Mouse (Mus musculus) neural tube, embryonic 15.5 days (tissue): Measurements from ENCODE around the gene Slc4a2. TPM values are rescaled to one million over a fixed set of nuclear protein-coding genes. Genes with fewer than 3 reads are reported as not detected.

ENCODE experiments used
- ATAC-seq: fragments of 200-750 bp; cut with Nextera tagmentation; 2 replicates; pipeline ENCODE4 v1.8.0; 2017; ENCODE audit warnings: mild to moderate bottlenecking, moderate TSS enrichment, moderate library complexity; ENCODE audit not compliant: low FRiP score
- H3K27ac ChIP-seq: fragments of 300-500 bp; sonication (generic); replicated peaks from 2 replicates; pipeline ENCODE4 v1.5.1; 2015; ENCODE audit warnings: mild to moderate bottlenecking, inconsistent platforms
- H3K27me3 ChIP-seq: fragments of 300-500 bp; sonication (generic); replicated peaks from 2 replicates; pipeline ENCODE4 v1.6.1; 2015; ENCODE audit warnings: inconsistent platforms
- H3K36me3 ChIP-seq: fragments of 300-500 bp; sonication (generic); 2 replicates; pipeline ENCODE4 v1.6.1; 2015; ENCODE audit warnings: inconsistent platforms
- H3K4me1 ChIP-seq: fragments of 300-500 bp; sonication (generic); 2 replicates; pipeline ENCODE4 v1.6.1; 2015; ENCODE audit warnings: inconsistent platforms
- H3K4me2 ChIP-seq: fragments of 300-500 bp; sonication (generic); 2 replicates; pipeline ENCODE4 v1.6.1; 2015; ENCODE audit warnings: inconsistent platforms, mild to moderate bottlenecking, moderate library complexity
- H3K4me3 ChIP-seq: fragments of 300-500 bp; sonication (generic); replicated peaks from 2 replicates; pipeline ENCODE4 v1.5.1; 2015; ENCODE audit warnings: mild to moderate bottlenecking, inconsistent platforms
- H3K9ac ChIP-seq: fragments of 300-500 bp; sonication (generic); replicated peaks from 2 replicates; pipeline ENCODE4 v1.6.1; 2015; ENCODE audit warnings: mild to moderate bottlenecking, inconsistent platforms
- H3K9me3 ChIP-seq: fragments of 300-500 bp; sonication (generic); replicated peaks from 2 replicates; pipeline ENCODE4 v1.6.1; 2016; ENCODE audit warnings: inconsistent platforms
- WGBS: fragments of 180-500 bp; shearing (Covaris S2); methylation state at CpG from one replicate; pipeline ENCODE4 v1.1.7; 2015; ENCODE audit warnings: mixed read lengths; 5-methylcytosine and 5-hydroxymethylcytosine counted together
- polyA plus RNA-seq: library from polyadenylated mRNA; unstranded; fragments of >200 nt; fragmentation: Nextera tagmentation; extraction: Ambion mirVana; gene quantifications from 2 replicates; pipeline ENCODE4 v1.2.1, GENCODE M21; 2015

The Slc4a2 gene
- polyA plus RNA-seq, 1 experiment from 2014 or later: 15.3 TPM

DNA sequence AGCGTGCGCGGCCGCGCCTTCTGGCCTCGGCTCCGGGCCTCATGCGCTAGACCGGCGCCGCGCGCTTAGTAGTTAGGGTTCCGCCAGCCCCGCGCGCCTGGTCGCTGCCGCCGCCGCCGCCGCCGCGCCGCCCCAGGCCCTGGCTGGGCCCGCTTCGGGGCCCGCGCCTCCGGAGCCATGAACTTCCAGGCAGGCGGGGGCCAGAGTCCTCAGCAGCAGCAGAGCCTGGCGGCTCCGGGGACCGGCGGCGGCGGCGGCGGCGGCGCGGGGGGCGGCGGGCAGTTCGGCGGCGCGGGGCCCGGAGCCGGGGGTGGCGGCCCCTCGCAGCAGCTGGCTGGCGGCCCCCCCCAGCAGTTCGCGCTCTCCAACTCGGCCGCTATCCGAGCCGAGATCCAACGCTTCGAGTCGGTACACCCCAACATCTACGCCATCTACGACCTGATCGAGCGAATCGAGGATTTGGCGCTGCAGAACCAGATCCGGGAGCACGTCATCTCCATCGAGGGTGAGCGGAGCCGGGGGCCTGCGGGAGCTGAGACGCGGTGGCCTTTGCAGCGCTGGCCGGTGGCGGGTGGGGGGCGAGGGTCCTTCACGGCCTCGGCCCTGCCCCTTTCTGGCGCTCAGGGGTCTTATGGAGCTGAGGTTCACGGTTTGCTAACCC lies 28.5 kb downstream of the Slc4a2 start, which contains the start of gene Agap3:
TSS of gene Agap3 (plus strand) at position 148 of the 661 bp plus-strand sequence.
- H3K4me2 ChIP-seq: peak within 1 kb of the TSS; percentile 91
- H3K4me3 ChIP-seq: peak within 1 kb of the TSS; percentile 85
- peak within 1 kb of the TSS; percentile 93 for H3K27ac ChIP-seq
- peaks cover 62% of the 10 kb centered on the region for H3K4me1 ChIP-seq
- H3K36me3 ChIP-seq: no peaks in the 10 kb centered on the region
- ATAC-seq: peak; percentile 14
- no peaks in the 10 kb centered on the region for H3K9me3 ChIP-seq
- H3K9ac ChIP-seq: peak within 1 kb of the TSS; percentile 85
- WGBS: under 1% methylated on average over 44 of the region's 85 CpGs
- 0 out of 2 replicates have a peak, but pooled peaks cover 3% of the 10 kb centered on the region for H3K27me3 ChIP-seq

DNA sequence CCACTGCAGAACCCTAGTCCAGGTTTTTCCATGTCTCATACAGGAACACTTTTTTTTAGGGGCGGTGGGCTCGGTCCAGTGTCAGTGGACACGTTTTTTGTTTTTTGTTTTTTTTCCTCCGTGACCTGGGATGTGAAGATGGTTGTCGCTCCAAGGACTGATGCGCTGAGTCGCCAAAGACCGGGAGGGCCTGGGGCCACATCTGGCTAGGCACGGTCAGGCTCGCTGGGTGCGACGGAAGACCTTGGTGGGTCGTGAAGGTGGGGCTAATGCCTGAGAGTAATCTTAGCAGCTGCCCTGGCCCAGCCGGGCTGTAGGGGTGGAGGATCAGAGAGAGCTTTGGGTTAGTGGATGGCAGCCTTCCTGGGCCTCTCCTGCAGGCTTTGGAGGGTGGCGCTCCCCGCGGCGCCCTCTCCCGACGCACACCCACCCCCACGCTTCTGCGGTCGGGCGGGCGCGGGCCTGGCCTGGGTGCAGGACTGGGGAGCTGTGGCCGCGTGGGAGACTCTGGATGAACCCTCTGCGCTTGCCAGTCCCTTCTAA lies 29.1 kb downstream of the Slc4a2 start:
- Histone ChIP-seq H3K9me3 (no peaks in the 10 kb centered on the region), H3K36me3 (no peaks in the 10 kb centered on the region), H3K27ac (peak overlapping the region; percentile 93), H3K4me3 (peak overlapping the region; percentile 85), H3K9ac (peak overlapping the region; percentile 85), H3K4me2 (peak overlapping the region; percentile 91), H3K27me3 (0 out of 2 replicates have a peak, but pooled peaks cover 3% of the 10 kb centered on the region), H3K4me1 (peaks cover 59% of the 10 kb centered on the region)
- ATAC-seq: peak; percentile 4; the same call in 1 of the 2 replicates
- under 1% methylated on average over 28 of the region's 29 CpGs for WGBS

DNA sequence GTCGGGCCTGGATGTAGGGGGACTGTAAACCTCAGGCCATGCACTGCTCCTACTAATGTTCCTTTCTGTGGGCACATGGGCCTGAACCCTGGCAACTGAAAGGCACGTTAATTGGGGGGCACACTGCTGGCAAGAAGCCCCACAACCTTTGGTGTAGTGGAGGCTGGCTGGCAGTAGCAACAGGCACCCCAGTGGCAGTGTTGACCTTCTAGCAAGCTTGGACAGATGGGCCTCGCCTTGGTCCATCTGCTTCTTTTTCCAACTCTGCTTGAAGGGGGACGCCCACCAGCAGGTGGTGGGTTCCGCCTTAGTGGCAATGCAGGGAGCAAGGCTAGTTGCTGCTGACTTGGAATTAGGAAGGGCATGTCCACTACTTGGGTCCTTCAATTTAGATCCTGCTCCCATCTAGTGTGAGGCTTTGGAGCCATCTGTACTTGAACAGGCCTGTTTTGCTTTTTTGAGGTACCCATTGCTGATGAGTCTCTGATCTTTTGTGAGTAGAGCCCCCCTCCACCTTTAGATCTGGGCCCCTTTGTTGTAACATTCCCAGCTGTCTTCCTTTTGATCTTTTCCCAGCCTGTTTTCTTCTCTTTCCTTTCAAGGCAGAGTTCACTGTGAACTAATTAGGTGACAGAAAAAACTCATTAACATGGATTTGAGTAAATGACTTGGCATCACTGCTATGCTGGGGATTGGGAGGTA lies 29.8 kb downstream of the Slc4a2 start:
- 8% methylated on average over 5 of the region's 5 CpGs for WGBS
- 0 out of 2 replicates have a peak, but pooled peaks cover 3% of the 10 kb centered on the region for H3K27me3 ChIP-seq
- peak overlapping the region; percentile 93 for H3K27ac ChIP-seq
- H3K4me2 ChIP-seq: peak overlapping the region; percentile 91
- H3K9ac ChIP-seq: peak overlapping the region; percentile 85
- peak overlapping the region; percentile 85 for H3K4me3 ChIP-seq
- H3K9me3 ChIP-seq: no peaks in the 10 kb centered on the region
- H3K36me3 ChIP-seq: peaks cover 5% of the 10 kb centered on the region; the same call in 1 of the 2 replicates
- no peak for ATAC-seq
- peaks cover 53% of the 10 kb centered on the region for H3K4me1 ChIP-seq

DNA sequence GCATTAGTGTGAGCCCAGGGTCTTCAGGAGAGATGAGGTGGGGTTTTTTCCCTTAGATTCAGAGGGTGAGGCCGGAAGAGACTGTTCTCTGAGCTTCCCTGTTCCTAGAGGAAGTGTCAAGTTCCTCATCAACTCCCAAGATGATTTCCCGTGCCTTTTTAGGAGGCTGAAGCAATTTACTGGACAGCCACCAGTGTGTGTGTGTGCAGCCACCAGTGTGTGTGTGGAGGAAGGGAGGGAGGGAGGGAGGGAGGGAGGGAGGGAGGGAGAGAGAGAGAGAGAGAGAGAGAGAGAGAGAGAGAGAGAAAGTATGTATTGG lies 30.3 kb downstream of the Slc4a2 start:
- Histone ChIP-seq H3K4me3 (peak overlapping the region; percentile 85), H3K36me3 (peaks cover 5% of the 10 kb centered on the region; the same call in 1 of the 2 replicates), H3K27ac (peak overlapping the region; percentile 93; the same call in 1 of the 2 replicates), H3K4me1 (peaks cover 52% of the 10 kb centered on the region), H3K4me2 (peak overlapping the region; percentile 91), H3K9me3 (no peaks in the 10 kb centered on the region), H3K27me3 (0 out of 2 replicates have a peak, but pooled peaks cover under 1% of the 10 kb centered on the region), H3K9ac (peak overlapping the region; percentile 85)
- ATAC-seq: no peak
- 3% methylated on average over 2 of the region's 2 CpGs for WGBS

DNA sequence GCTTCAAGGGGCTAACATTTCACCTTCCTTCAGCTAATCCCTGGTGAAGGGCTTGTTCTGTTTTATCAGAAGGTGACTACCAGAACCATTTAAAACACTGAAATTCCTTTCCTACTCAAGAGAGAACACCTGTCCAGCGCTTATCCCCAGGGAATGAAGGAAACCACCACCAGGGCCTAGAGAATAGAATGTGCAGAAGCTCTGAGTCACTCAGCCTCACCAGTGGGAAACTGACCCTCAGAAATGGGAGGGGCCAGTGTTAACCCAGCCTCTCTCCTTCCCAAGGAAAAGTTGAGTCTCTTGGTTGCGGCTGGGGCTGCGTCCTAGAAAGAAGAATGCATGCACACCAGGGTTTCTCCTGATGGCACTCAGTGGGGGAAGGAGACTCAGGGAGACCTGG lies 31.4 kb downstream of the Slc4a2 start:
- 58% methylated on average over 3 of the region's 3 CpGs for WGBS
- H3K4me2 ChIP-seq: peak overlapping the region; percentile 91
- no peak overlapping the region for H3K27ac ChIP-seq
- no peak for ATAC-seq
- H3K36me3 ChIP-seq: peaks cover 5% of the 10 kb centered on the region; the same call in 1 of the 2 replicates
- peaks cover 53% of the 10 kb centered on the region for H3K4me1 ChIP-seq
- 0 out of 2 replicates have a peak overlapping the region, but pooled peaks have one; percentile 14 for H3K9ac ChIP-seq
- 0 out of 2 replicates have a peak overlapping the region, but pooled peaks have one; percentile 1 for H3K4me3 ChIP-seq
- no peaks in the 10 kb centered on the region for H3K27me3 ChIP-seq
- no peaks in the 10 kb centered on the region for H3K9me3 ChIP-seq

GRCm38 (mm10) chr5:24455613-24456012 lies 32.0 kb downstream of the Slc4a2 start:
- Histone ChIP-seq H3K9ac (0 out of 2 replicates have a peak overlapping the region, but pooled peaks have one; percentile 14), H3K4me2 (peak overlapping the region; percentile 91)

GRCm38 (mm10) chr5:24466762-24467161 lies 43.1 kb downstream of the Slc4a2 start:
- Histone ChIP-seq H3K4me3 (no peak overlapping the region), H3K4me1 (peaks cover 27% of the 10 kb centered on the region), H3K9ac (no peak overlapping the region), H3K4me2 (no peak overlapping the region), H3K27me3 (no peaks in the 10 kb centered on the region), H3K9me3 (no peaks in the 10 kb centered on the region), H3K27ac (no peak overlapping the region), H3K36me3 (no peaks in the 10 kb centered on the region)
- no peak for ATAC-seq
- 61% methylated on average over 12 of the region's 12 CpGs for WGBS

More at GRCm38 (mm10) chr5:24455613-24456012, 32.0 kb downstream of the Slc4a2 start:
- Histone ChIP-seq H3K27ac (0 out of 2 replicates have a peak overlapping the region, but pooled peaks have one; percentile 37), H3K4me1 (peaks cover 56% of the 10 kb centered on the region), H3K27me3 (no peaks in the 10 kb centered on the region), H3K4me3 (no peak overlapping the region), H3K36me3 (peaks cover 5% of the 10 kb centered on the region; the same call in 1 of the 2 replicates), H3K9me3 (no peaks in the 10 kb centered on the region)
- no peak for ATAC-seq
- 54% methylated on average over 7 of the region's 7 CpGs for WGBS

DNA sequence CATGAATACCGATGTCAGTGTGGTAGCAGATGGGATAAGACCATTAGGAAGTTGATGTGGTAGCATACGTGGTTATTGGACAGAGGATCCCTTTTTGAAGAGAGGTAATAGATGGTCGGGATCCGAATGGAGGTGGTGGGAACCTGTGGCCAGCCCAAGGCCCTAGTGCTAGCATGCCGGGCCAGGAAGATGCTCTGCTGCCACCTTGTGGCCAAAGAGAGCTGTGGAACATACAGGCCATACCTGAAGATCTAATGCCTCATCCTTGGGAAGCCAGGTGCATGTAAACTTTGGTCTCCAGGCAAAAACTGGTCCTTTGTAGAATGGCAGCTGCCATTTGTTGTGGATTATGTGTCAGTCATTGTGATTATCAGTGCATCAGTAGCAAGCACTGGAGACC lies 47.0 kb downstream of the Slc4a2 start:
- H3K4me3 ChIP-seq: no peak overlapping the region
- H3K27ac ChIP-seq: no peak overlapping the region
- H3K4me2 ChIP-seq: no peak overlapping the region
- 0 out of 2 replicates have a peak, but pooled peaks cover 9% of the 10 kb centered on the region for H3K27me3 ChIP-seq
- peak; percentile 51; the same call in 1 of the 2 replicates for ATAC-seq
- H3K9ac ChIP-seq: no peak overlapping the region
- H3K4me1 ChIP-seq: peaks cover 54% of the 10 kb centered on the region
- WGBS: 12% methylated on average over 5 of the region's 5 CpGs
- H3K9me3 ChIP-seq: no peaks in the 10 kb centered on the region
- no peaks in the 10 kb centered on the region for H3K36me3 ChIP-seq

GRCm38 (mm10) chr5:24472884-24473619 lies 49.4 kb downstream of the Slc4a2 start:
- Histone ChIP-seq H3K4me3 (no peak overlapping the region), H3K4me2 (no peak overlapping the region), H3K4me1 (peaks cover 56% of the 10 kb centered on the region), H3K9ac (no peak overlapping the region), H3K9me3 (no peaks in the 10 kb centered on the region), H3K27ac (no peak overlapping the region), H3K27me3 (0 out of 2 replicates have a peak, but pooled peaks cover 9% of the 10 kb centered on the region), H3K36me3 (peaks cover 13% of the 10 kb centered on the region)
- no peak for ATAC-seq
- WGBS: 31% methylated on average over 6 of the region's 7 CpGs

GRCm38 (mm10) chr5:24474025-24474722 lies 50.5 kb downstream of the Slc4a2 start:
- H3K9ac ChIP-seq: peak overlapping the region; percentile 39
- WGBS: 8% methylated on average over 63 of the region's 77 CpGs
- H3K4me2 ChIP-seq: peak overlapping the region; percentile 65
- H3K27ac ChIP-seq: no peak overlapping the region
- H3K4me1 ChIP-seq: peaks cover 53% of the 10 kb centered on the region
- peaks cover 24% of the 10 kb centered on the region for H3K36me3 ChIP-seq
- H3K4me3 ChIP-seq: peak overlapping the region; percentile 37
- 0 out of 2 replicates have a peak, but pooled peaks have one; percentile 4 for ATAC-seq
- H3K9me3 ChIP-seq: no peaks in the 10 kb centered on the region
- 0 out of 2 replicates have a peak, but pooled peaks cover 9% of the 10 kb centered on the region for H3K27me3 ChIP-seq
